Mouse (Mus musculus) layer of hippocampus, postnatal 25 days (tissue): ENCODE measurements around the gene Eif3l. TPM values are rescaled to one million over a fixed set of nuclear protein-coding genes. Genes with fewer than 3 reads are reported as not detected.

Source experiments
- total RNA-seq, 2 experiments: library from RNA; stranded (reverse); gene quantifications; 2 replicates each; pipeline ENCODE4 v1.2.3; 2021

Eif3l gene
- total RNA-seq, 2 experiments from 2014 or later = 71.9 to 74.9 TPM

Other genes with a start within 250 kb of the Eif3l start
- gene Cdc42ep1, start 232.6 kb upstream of the Eif3l start, total RNA-seq = 10 to 100 TPM; 14.2 to 14.9 TPM
- not detected for gene Lgals2, start 219.7 kb upstream of the Eif3l start, total RNA-seq
- gene Gga1, start 198.0 kb upstream of the Eif3l start, total RNA-seq = 10 to 100 TPM; 57.1 to 59.0 TPM
- not detected for gene Gm49510, start 175.5 kb upstream of the Eif3l start, total RNA-seq
- gene Sh3bp1, start 175.4 kb upstream of the Eif3l start, total RNA-seq = 10 to 100 TPM; 24.3 to 25.3 TPM
- gene Pdxp, start 161.3 kb upstream of the Eif3l start, total RNA-seq = 100 to 1,000 TPM; 161 to 187 TPM
- 10 to 100 TPM; 15.0 to 18.0 TPM for gene Lgals1, start 148.5 kb upstream of the Eif3l start, total RNA-seq
- 10 to 100 TPM; 37.4 to 37.6 TPM for gene Nol12, start 140.2 kb upstream of the Eif3l start, total RNA-seq
- 10 to 100 TPM; 14.0 to 16.0 TPM for gene Triobp, start 127.5 kb upstream of the Eif3l start, total RNA-seq
- gene H1f0, start 46.7 kb upstream of the Eif3l start, total RNA-seq = 100 to 1,000 TPM; 101 to 108 TPM
- not detected for gene Galr3, start 33.3 kb upstream of the Eif3l start, total RNA-seq
- 10 to 100 TPM; 17.2 to 17.3 TPM for gene Ankrd54, start 12.3 kb upstream of the Eif3l start, total RNA-seq
- 10 to 100 TPM; 34.3 to 41.6 TPM for gene Micall1, start 33.7 kb downstream of the Eif3l start, total RNA-seq
- gene Polr2f, start 65.8 kb downstream of the Eif3l start, total RNA-seq = 100 to 1,000 TPM; 104 to 112 TPM
- 1 to 10 TPM; 9.1 to 9.6 TPM for gene 1700088E04Rik, start 66.1 kb downstream of the Eif3l start, total RNA-seq
- gene Sox10, start 90.1 kb downstream of the Eif3l start, total RNA-seq = 10 to 100 TPM; 38.5 to 41.2 TPM
- 10 to 100 TPM; 42.0 to 50.6 TPM for gene Pick1, start 154.0 kb downstream of the Eif3l start, total RNA-seq
- gene Gm49486, start 154.2 kb downstream of the Eif3l start, total RNA-seq = under 1 TPM; 0.94 to 0.98 TPM
- gene Slc16a8, start 179.6 kb downstream of the Eif3l start, total RNA-seq = not detected
- gene Baiap2l2, start 210.4 kb downstream of the Eif3l start, total RNA-seq = 1 to 10 TPM; 3.3 to 4.2 TPM